Mouse (Mus musculus): Measurements from ENCODE around the gene Tbx19. TPM values are rescaled to one million over a fixed set of nuclear protein-coding genes. Genes with fewer than 3 reads are reported as not detected.

Tbx19 gene
- total RNA-seq, 2 experiments from 2014 or later, result not detected

DNA sequence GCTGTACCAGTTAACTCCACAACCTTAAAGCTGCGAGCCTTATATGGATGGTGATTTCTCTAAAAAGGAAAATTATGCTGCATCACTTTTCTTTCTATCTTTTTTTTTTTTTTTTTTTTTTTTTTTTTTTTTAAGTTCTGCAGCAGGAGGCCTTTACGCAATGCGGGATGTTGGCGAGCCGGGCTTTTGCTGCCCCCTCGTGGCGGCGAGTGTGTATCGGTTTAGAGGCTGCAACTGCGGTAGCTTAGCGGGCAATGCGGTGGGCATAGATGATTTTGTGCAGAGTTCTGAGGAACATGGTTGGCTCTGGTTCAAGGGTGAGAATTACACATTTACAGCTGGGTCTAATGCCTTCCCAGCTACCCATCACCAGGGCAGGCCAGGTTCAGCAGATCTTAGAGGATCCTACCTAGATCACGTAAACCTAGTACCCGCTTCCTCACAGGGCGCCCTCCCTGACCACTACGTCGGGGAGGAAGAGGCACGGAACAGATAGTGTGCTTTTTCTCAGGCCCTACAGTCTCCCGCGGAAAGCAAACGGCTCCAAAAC is 40.1 kb downstream of the Tbx19 start:
- intact Hi-C loops (cut with DNase I), result loop anchor here (2.0 to 5.0 kb wide), 3 partner anchors 218 to 804 kb away; no protein-coding TSS in a partner anchor
- peak; percentile 79 to 80 for DNase-seq

- intact Hi-C loops (cut with DNase I), result loop anchor here (2.0 to 5.0 kb wide), 3 partner anchors 217 to 803 kb away; no protein-coding TSS in a partner anchor
- no peak for DNase-seq
These were observed 40.8 kb downstream of the Tbx19 start for GRCm38 (mm10) chr1:165119760-165120159.

DNA sequence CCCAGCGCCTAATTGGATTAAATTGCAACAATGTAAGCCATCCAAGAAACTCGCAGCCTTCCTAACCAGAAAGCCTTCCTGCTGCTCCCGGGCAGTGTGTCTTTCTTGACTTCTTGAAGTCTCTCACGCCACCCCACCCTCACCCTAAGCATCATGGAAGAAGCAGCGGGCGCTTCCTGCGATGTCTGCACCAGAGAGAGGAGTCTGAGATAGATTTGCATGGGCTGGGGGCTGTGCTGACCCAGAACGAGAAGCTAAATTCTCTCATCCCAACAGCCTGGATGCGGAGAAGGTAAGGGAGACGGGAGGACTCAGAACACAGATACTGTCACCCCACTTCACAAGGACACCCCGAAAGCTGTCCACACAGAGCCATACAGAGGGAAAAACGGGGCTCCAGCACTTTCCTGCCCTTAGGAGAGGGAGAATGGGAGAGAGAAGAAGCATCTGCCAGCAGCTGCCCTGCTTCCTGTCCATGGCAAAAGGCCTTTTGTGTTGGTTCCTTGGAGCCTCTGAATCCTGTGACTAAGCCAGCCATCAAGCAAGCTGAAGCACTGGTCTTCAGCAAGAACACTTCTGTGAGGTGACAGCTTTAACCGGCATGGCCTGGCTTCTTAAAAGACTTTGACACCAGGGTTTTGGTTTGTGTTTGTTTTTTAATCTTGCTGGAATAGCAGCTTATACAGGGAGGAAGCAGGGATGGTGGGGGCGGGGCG is 41.4 kb downstream of the Tbx19 start:
- DNase-seq, result no peak
- intact Hi-C loops (cut with DNase I), result no loop called here

GRCm38 (mm10) chr1:165114460-165115175 is 46.0 kb downstream of the Tbx19 start:
- intact Hi-C loops (cut with DNase I), result no loop called here
- no peak for DNase-seq

GRCm38 (mm10) chr1:165113700-165114099 is 46.9 kb downstream of the Tbx19 start:
- intact Hi-C loops (cut with DNase I), result no loop called here
- no peak for DNase-seq

GRCm38 (mm10) chr1:165110659-165111058 is 49.9 kb downstream of the Tbx19 start:
- intact Hi-C loops (cut with DNase I), result no loop called here
- no peak for DNase-seq

DNA sequence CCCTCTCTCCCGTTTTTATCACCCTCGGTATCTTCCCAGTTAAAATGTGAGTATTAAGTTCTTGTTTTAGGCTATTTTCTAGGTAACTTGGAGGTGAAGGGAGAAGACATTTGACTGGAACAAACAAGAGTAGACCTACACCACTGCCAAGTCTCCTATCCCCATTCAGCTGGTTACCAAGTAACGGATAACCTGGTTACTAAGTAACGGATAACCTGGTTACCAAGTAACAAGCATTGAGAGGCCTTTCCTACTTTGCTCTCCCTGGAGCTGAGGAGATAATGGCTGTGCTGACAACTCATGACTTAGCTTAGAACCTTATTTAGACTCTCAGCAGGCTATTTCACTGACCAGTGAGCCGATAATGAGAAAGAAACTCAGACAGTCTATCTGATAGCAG is 51.4 kb downstream of the Tbx19 start:
- no peak for DNase-seq
- intact Hi-C loops (cut with DNase I), result no loop called here

DNA sequence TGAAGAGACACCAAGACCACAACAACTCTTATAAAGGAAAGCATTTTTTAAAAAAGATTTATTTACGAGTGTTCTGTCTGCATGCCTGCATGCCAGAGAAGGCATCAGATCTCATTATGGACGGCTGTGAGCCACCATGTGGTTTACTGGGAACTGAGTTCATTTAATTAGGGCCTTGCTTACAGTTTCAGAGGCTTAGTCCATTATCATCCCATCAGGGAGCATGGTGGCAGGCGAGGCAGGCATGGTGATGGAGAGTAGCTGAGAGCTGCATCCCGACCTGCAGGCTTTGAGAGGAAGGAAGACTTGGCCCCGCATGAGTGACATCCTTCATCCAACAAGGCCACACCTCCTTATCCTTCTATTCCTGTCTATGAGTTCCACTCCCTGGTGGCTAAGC is 52.1 kb downstream of the Tbx19 start:
- intact Hi-C loops (cut with DNase I), result no loop called here
- no peak for DNase-seq

- intact Hi-C loops (cut with DNase I), result no loop called here
These were observed 54.6 kb downstream of the Tbx19 start for GRCm38 (mm10) chr1:165106011-165106385.

GRCm38 (mm10) chr1:165105270-165106010 is 55.1 kb downstream of the Tbx19 start:
- intact Hi-C loops (cut with DNase I), result no loop called here
- no peak for DNase-seq

More at GRCm38 (mm10) chr1:165106011-165106385, 54.6 kb downstream of the Tbx19 start:
- DNase-seq, result no peak

- DNase-seq, result no peak
- intact Hi-C loops (cut with DNase I), result no loop called here
These were observed 55.8 kb downstream of the Tbx19 start for GRCm38 (mm10) chr1:165104707-165105259.

DNA sequence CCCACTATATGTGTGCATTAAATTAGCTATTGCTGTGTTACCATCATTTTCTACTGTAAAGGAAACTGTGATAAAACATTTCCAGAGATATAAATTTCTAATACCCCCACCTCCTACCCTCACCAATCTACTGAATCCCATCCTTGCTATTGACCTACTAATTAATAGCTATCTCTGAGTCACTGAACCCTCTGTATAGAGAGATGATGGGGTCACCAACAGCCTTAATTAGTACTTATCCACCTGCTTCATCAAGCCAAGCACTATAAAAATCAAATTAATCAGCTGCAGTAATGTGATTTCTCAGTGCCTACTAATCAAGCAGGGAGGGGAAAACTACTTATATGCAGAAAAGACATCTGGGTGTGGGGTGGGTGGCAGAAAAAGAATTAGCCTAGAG is 61.0 kb downstream of the Tbx19 start:
- no peak for DNase-seq
- intact Hi-C loops (cut with DNase I), result no loop called here

DNA sequence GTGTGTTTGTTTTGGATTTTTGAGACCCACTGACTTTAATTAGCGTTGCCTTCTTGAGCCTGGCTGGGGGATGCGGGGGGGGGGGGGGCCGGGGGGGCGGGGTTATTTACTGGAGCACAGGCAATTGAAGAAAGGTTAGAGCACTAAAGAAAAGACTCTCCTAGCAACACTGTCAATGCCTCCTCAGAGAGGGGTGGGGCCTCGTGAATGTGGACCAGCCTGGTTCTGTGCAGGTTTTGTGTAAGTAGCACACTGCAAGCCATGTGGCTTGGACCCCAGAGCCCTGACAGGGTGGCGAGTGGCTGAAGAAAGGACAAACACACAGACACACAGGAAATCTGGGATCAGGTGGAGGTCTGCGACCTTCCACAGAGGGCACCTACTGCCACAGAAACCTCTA is 65.7 kb downstream of the Tbx19 start:
- no peak for DNase-seq
- intact Hi-C loops (cut with DNase I), result no loop called here

DNA sequence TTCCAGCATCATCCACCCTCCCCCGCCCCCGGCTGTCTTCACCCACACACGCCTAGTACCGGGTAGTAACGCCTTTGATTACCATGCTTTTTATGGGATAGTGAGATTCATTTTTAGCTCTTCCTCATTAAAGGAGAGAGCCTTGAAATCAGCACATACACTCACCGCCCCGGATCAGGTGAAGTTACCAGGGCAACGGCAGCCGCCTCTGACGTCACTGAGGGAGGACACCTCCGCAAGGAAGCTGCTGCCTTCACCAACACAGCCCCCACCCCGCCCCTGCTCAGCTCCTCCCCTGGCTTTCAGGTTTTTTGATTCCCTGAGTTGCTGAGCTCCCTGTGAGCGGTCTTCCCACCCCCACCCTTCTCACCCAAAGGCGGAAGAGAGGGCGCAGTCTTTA is 68.9 kb downstream of the Tbx19 start:
- no peak for DNase-seq
- intact Hi-C loops (cut with DNase I), result no loop called here

GRCm38 (mm10) chr1:165089556-165089955 is 71.0 kb downstream of the Tbx19 start:
- intact Hi-C loops (cut with DNase I), result no loop called here
- no peak for DNase-seq

Other genes with a start within 250 kb of the Tbx19 start
- gene Xcl1, start 225.2 kb downstream of the Tbx19 start, total RNA-seq (2021), result not detected
- gene Sft2d2, start 33.7 kb upstream of the Tbx19 start, total RNA-seq (2021), result 1 to 10 TPM; 7.6 to 8.2 TPM
- gene Tiprl, start 76.2 kb upstream of the Tbx19 start, total RNA-seq (2021), result 10 to 100 TPM; 13.9 to 19.4 TPM
- gene Gpr161, start 135.0 kb upstream of the Tbx19 start, total RNA-seq (2021), result 1 to 10 TPM in 1 of 2 experiments, under 1 TPM in 1; 0.69 to 1.4 TPM

Data from gastrocnemius, postnatal 36 days (tissue).